Mouse (Mus musculus) midbrain, embryonic 12.5 days (tissue): ENCODE data around the gene Slamf1. TPM values are rescaled to one million over a fixed set of nuclear protein-coding genes. Genes with fewer than 3 reads are reported as not detected.

ENCODE experiments used
- polyA plus RNA-seq: library from polyadenylated mRNA; unstranded; fragments of >200 nt; fragmentation: Nextera tagmentation; extraction: Ambion mirVana; gene quantifications from 2 replicates; pipeline ENCODE4 v1.2.1, GENCODE M21; 2016

Slamf1 gene
- polyA plus RNA-seq, 1 experiment from 2014 or later = 0.19 TPM

Other genes with a start within 250 kb of the Slamf1 start
- gene Itln1, start 231.8 kb upstream of the Slamf1 start, polyA plus RNA-seq = not detected in 2 replicates
- gene Cd244a, start 207.9 kb upstream of the Slamf1 start, polyA plus RNA-seq = not detected in 2 replicates
- gene Ly9, start 159.7 kb upstream of the Slamf1 start, polyA plus RNA-seq = 0.10 TPM in 1 of 2 replicates, not detected in the other
- gene Slamf7, start 114.1 kb upstream of the Slamf1 start, polyA plus RNA-seq = not detected in 2 replicates
- 0.39 and 0.79 TPM in 2 replicates for gene Cd48, start 85.1 kb upstream of the Slamf1 start, polyA plus RNA-seq
- 0.64 and 0.99 TPM in 2 replicates for gene Cd84, start 72.6 kb downstream of the Slamf1 start, polyA plus RNA-seq
- gene Gm10521, start 128.5 kb downstream of the Slamf1 start, polyA plus RNA-seq = 0.09 TPM in 1 of 2 replicates, not detected in the other
- not detected in 2 replicates for gene Slamf6, start 150.4 kb downstream of the Slamf1 start, polyA plus RNA-seq